Mouse (Mus musculus): ENCODE results near the gene Gm28102.
"Not testable (repeated sequence)": the region's sequence is repeated elsewhere in the genome, so short reads cannot be mapped to it uniquely, and the experiment has no call there.

Gm28102 gene

DNA sequence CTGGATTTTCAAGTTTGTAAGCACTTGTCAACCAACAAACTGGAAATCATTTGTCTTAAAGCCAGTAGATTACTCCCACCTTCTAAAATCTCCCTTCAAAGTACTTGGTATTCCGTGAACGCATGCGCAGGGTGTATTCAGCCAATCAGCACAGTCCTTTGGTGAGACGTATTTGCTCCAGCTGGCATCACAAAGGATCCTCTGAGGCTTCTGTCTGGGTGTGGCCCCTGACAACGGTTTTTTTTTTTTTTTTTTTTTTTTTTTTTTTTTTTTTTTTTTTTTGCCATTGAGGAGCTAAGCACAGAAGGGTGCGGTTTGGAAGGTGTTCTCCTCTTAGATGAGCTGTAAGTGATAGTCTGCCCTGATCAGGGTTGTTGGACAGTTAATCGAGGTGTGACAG is at the start of gene Gm28102:
TSS of gene Gm28102 (plus strand) at position 301 of the 400 bp plus-strand sequence.
- DNase-seq: not testable (repeated sequence)

Data from cerebellum, adult 9-10 months (tissue).